Mouse (Mus musculus) spleen, postnatal 14 days (tissue): ENCODE measurements around the gene Pif1.

Experiments
- DNase-seq, 2 experiments: peaks; one replicate each; pipeline ENCODE4 v3.0.0; 2021 to 2022; ENCODE audit warnings: low spot score in 2 of 2

Gene Pif1

DNA sequence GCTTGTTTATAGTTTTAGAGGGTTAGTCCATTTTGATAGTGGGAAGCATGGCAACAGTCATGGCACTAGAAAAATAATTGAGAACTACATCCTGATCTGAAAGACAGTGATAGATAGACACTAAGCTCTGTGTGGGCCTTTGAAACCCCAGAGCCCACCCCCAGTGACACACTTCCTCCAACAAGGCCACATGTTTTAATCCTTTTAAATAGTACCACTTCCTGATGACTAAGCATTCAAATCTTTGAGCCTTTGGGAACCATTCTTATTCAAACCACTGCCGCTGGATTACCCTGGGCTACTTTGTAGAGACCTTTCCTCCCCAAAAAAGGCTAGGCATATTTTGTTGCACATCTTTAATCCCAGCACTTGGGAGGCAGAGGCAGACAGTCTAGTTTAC, 48.8 kb downstream of the Pif1 start:
- no peak for DNase-seq

DNA sequence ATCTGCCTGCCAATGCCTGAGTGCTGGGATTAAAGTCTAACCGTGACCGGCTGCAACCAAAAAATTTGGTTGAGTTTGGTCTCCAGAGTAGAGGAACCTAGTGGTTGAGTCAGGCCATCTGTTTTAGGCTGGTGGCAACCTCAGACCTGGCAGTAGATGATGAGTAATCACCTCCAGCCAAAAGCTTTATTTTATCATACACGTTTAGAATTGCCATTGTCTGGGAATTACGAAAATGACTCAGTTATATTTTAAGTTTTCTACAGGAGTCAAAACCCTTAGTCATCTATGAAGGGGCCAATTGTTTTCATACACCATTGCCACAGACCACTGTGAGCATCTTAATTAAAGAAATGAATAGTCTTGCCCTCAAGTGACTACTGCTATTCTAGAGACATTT, 50.0 kb downstream of the Pif1 start:
- no peak for DNase-seq

DNA sequence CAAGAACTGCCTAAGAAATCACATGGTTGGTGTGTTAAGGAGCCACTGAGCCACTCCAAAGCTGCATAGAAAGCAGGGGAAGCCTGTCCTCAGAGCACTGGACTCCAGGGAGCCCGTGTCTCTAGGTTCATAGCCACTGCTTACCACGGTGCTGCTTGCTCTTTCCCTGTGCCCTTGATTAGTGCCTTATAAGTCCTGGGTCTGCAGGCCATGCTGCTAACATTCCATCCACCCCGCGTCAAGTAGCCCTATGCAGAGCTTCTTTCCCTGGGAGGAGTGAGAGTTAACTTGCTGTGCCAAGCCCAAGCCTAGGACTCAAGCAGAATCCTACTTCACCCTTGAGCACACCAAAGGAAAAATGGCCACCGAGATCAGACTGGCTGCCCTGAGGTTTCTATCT, 52.1 kb downstream of the Pif1 start:
- DNase-seq, result no peak

DNA sequence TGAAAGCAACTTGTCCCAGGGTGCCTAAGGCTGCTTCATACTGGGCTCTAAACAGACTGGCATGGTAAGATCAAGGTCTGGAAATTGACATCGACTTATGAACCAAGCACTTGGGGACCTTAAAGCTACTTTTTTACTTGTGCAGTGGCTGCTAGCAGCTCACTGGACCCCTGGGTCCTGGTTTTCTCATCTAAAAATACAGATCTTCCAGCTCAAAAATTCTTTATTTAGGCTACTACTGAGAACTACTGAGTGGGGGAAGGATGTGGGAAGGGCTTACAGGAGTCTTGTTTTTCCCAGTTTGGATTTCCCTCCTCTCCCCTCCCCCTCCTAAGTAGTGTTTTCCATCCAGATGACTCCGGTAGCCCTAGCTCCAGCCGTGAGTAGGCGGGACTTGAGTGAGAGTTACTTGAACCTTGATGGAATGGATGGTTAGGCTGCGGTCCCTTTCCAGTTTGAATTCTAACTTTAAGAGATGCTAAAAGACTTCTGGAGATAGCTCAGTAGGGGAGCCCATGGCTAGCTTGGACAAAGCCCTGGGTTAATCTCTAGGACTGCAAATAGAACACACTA, 54.0 kb downstream of the Pif1 start:
- DNase-seq, result no peak

DNA sequence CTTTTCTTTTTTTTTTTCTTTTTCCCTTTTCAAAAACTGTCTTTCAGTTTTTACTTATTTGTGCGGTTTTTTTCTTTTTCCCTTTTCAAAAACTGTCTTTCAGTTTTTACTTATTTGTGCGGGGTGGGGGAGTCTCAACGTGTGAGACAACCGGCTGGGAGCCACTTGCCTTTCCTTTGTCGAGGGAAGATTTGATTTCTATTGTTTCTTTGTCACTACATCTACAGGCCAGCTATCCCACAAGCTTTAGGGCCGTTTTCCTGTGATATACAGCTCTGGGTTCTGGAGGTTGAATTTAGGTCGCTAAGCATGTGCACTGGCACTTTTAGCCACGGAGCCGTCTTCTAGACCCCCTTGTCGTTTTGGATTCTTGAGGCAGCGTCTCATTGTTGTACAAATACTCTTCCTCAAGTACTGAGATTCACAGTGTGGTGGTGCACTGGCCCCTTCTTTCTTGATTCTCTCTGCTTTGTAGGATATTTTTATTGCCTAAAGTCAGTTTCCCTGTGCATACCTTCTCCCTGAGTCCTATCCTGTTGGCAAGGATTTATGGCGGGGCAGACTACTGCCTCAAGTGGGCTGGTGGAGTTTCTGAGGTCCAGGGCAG, 54.6 kb downstream of the Pif1 start:
- DNase-seq, result no peak

DNA sequence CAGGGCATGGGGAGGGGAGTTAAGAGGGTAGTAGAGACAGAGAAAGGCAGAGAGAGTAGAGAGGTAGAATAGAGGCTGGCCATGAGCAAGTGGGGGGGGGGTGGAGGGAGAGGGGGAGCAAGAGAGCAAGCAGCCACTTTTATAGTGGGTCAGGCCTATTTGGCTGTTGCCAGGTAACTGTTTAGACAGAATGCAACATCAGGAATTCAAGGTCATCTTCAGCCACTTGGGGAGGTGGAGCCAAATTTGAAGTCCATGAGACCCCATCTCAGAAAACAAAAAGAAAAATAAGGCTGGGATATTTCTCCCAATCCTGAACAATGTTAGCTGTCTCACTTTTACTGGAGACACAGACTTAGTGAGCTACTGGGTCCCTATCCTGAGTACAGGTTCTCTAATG, 55.6 kb downstream of the Pif1 start:
- DNase-seq, result no peak

DNA sequence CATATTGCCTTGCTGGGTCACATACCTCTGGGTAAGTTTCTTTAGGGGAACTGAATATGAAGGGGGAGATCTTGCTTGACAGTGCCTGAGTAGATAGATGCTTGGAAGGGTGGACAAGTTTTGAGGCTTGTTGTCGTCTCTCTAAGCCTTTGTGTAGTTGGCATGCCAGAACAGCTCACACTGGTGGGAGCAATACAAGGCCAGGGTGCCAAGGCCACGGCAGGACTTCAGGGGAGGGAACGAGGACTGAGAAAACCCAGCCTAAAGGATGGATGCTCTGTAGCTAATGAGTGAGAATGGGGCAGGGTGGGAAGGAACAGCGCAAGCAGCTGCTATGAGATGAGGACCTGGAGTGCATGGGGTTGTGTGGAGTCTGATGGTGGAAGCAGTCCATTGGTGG, 58.0 kb downstream of the Pif1 start:
- DNase-seq, result no peak
